Mouse (Mus musculus): ENCODE measurements around the gene Psmd8. TPM values are rescaled to one million over a fixed set of nuclear protein-coding genes. Genes with fewer than 3 reads are reported as not detected.

Psmd8 gene
- polyA plus RNA-seq, 1 experiment: 284 TPM

DNA sequence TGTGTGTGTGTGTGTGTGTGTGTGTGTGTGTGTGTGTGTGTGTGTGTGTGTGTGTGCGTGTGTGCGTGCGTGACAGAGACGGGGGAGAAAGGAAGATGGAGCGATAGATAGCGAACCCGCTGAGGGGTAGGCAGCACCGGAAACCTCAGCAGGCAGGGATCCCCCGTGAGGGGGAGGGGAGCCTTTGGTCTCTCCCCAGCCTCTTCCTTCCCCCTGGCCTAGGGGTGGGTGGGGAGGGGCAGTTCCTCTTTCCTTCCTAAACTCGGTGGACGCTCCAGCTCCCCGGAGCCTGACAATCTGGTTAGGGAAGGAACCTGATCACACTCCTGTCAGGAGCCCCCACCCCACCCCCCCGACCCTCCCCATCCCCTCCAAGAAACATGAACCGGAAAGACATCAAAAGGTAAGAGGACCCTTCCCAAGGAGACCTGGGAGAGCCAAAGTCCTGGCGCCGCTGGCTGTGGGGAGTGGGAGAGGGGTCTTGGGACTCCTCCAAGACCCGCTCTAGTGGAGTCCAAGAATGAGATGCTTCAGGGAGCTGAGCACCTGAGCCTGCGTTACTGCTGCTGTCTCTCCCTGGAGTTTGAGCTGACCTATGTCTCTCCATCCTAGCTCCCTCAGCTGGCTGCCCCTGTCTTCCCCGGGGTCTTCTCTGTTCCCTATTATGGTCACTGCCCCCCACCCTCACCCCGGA is 45.7 kb downstream of the Psmd8 start, which contains the start of gene Rasgrp4:
TSS of gene Rasgrp4 (plus strand) at position 159 of the 694 bp plus-strand sequence.
- WGBS: 3% methylated on average over 12 of the region's 20 CpGs

GRCm38 (mm10) chr7:29134230-29134629 is 46.3 kb downstream of the Psmd8 start:
- Histone ChIP-seq H3K36me3 (ENCODE audit: control insufficient read depth, insufficient read depth, low read length) (no peaks in the 10 kb centered on the region), H3K4me3 (ENCODE audit: control insufficient read depth, insufficient read depth, low read length) (peak overlapping the region; percentile 21; the same call in 1 of the 2 replicates), H3K4me1 (replicated peaks; ENCODE audit: control insufficient read depth, insufficient read depth, low read length) (peaks cover 23% of the 10 kb centered on the region), H3K27me3 (ENCODE audit: control insufficient read depth, insufficient read depth, low read length) (no peaks in the 10 kb centered on the region), H3K27ac (ENCODE audit: control insufficient read depth, insufficient read depth, low read length) (no peak overlapping the region)
- DNase-seq: no peak
- WGBS: 0% methylated on average over 4 of the region's 4 CpGs
- TF ChIP-seq POLR2A (IDR thresholded peaks at IDR 0.05; ENCODE audit: control insufficient read depth, extremely low read depth, insufficient read depth, low read length, poor library complexity) (no peak), CTCF (IDR thresholded peaks at IDR 0.05; ENCODE audit: borderline replicate concordance, control insufficient read depth, extremely low read depth, insufficient read depth, low read length, poor library complexity) (no peak)

More for the DNA sequence above, 45.7 kb downstream of the Psmd8 start, which contains the start of gene Rasgrp4:
- H3K27ac ChIP-seq (ENCODE audit: control insufficient read depth, insufficient read depth, low read length): peak within 1 kb of the TSS; percentile 16; the same call in 1 of the 2 replicates
- DNase-seq: peak; percentile 90
- H3K27me3 ChIP-seq (ENCODE audit: control insufficient read depth, insufficient read depth, low read length): no peaks in the 10 kb centered on the region
- peak within 1 kb of the TSS; percentile 36 for H3K4me3 ChIP-seq (ENCODE audit: control insufficient read depth, insufficient read depth, low read length)
- TF ChIP-seq POLR2A (IDR thresholded peaks at IDR 0.05; ENCODE audit: control insufficient read depth, extremely low read depth, insufficient read depth, low read length, poor library complexity) (no peak), CTCF (IDR thresholded peaks at IDR 0.05; ENCODE audit: borderline replicate concordance, control insufficient read depth, extremely low read depth, insufficient read depth, low read length, poor library complexity) (no peak)
- H3K4me1 ChIP-seq (replicated peaks; ENCODE audit: control insufficient read depth, insufficient read depth, low read length): peaks cover 23% of the 10 kb centered on the region
- H3K36me3 ChIP-seq (ENCODE audit: control insufficient read depth, insufficient read depth, low read length): no peaks in the 10 kb centered on the region

DNA sequence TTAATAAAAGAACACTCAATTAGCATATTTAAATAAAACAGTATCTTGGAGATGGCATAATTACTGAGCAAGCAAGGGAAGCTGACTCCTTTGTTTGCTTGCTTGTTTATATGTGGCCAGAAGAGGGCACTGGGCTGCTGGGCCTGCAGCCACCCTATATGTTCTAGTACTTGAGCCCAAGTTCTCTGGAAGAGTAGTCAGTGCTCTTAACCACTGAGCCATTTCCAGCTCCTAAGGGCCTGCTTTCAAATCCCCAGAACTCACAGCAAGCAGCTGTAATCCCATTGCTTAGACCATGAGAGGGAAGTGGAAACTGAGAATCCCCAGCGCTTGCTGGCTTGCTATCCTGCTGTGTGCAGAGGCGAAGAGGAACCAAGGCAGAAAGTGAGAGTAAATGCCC is 51.8 kb downstream of the Psmd8 start:
- H3K4me1 ChIP-seq (replicated peaks; ENCODE audit: control insufficient read depth, insufficient read depth, low read length): peaks cover 7% of the 10 kb centered on the region
- WGBS: 86% methylated on average over 2 of the region's 2 CpGs
- peak; percentile 55 for DNase-seq
- no peaks in the 10 kb centered on the region for H3K27me3 ChIP-seq (ENCODE audit: control insufficient read depth, insufficient read depth, low read length)
- no peak overlapping the region for H3K4me3 ChIP-seq (ENCODE audit: control insufficient read depth, insufficient read depth, low read length)
- no peaks in the 10 kb centered on the region for H3K36me3 ChIP-seq (ENCODE audit: control insufficient read depth, insufficient read depth, low read length)
- TF ChIP-seq POLR2A (IDR thresholded peaks at IDR 0.05; ENCODE audit: control insufficient read depth, extremely low read depth, insufficient read depth, low read length, poor library complexity): no peak
- no peak overlapping the region for H3K27ac ChIP-seq (ENCODE audit: control insufficient read depth, insufficient read depth, low read length)

DNA sequence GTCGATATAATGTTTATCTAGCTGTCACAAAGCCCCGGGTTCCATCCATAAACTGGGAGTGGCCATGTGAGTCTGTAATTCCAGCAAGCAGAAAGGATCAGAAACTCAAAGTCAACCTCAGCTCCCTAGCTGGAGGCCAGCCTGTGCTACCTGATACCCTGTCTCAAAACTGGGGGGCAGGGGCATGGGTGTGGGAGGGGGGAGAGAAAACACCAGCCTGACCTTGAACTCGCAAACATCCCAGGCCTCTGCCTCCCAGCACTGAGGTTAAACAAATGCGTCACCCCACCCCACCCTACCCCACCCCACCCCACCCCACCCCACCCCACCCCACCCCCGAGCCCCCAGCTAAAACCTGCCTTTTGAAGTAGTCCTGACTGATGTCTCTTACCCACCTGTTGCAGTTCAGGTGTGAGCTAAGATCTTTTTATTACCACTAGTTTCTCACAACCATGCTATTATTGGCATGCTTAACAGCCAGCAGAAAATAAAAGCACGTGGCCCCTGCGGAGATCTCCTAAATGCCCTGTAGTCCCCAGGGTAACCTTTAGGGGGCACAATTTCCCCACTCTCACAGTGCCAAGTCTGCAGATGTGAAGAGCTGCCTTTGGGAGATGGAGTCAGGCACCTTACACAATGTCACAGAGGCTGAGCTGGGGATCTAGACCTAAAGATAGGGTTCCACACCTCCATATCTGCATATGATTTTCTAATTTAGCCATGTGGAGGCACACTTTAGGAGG is 54.2 kb downstream of the Psmd8 start:
- Histone ChIP-seq H3K36me3 (ENCODE audit: control insufficient read depth, insufficient read depth, low read length) (no peaks in the 10 kb centered on the region), H3K4me3 (ENCODE audit: control insufficient read depth, insufficient read depth, low read length) (no peak overlapping the region), H3K27ac (ENCODE audit: control insufficient read depth, insufficient read depth, low read length) (no peak overlapping the region), H3K4me1 (replicated peaks; ENCODE audit: control insufficient read depth, insufficient read depth, low read length) (peaks cover 7% of the 10 kb centered on the region), H3K27me3 (ENCODE audit: control insufficient read depth, insufficient read depth, low read length) (no peaks in the 10 kb centered on the region)
- DNase-seq: peak; percentile 87
- 36% methylated on average over 7 of the region's 7 CpGs for WGBS
- TF ChIP-seq CTCF (IDR thresholded peaks at IDR 0.05; ENCODE audit: borderline replicate concordance, control insufficient read depth, extremely low read depth, insufficient read depth, low read length, poor library complexity) (peak; percentile 56; the same call in 1 of the 2 replicates), POLR2A (IDR thresholded peaks at IDR 0.05; ENCODE audit: control insufficient read depth, extremely low read depth, insufficient read depth, low read length, poor library complexity) (no peak)

GRCm38 (mm10) chr7:29124970-29125369 is 55.5 kb downstream of the Psmd8 start, which contains the start of gene Ryr1:
Ryr1 (minus strand) TSS chr7:29125179.
- Histone ChIP-seq H3K36me3 (ENCODE audit: control insufficient read depth, insufficient read depth, low read length) (no peaks in the 10 kb centered on the region), H3K27ac (ENCODE audit: control insufficient read depth, insufficient read depth, low read length) (no peak within 1 kb of the TSS), H3K4me3 (ENCODE audit: control insufficient read depth, insufficient read depth, low read length) (no peak within 1 kb of the TSS), H3K27me3 (ENCODE audit: control insufficient read depth, insufficient read depth, low read length) (no peaks in the 10 kb centered on the region), H3K4me1 (replicated peaks; ENCODE audit: control insufficient read depth, insufficient read depth, low read length) (peaks cover 7% of the 10 kb centered on the region)
- TF ChIP-seq POLR2A (IDR thresholded peaks at IDR 0.05; ENCODE audit: control insufficient read depth, extremely low read depth, insufficient read depth, low read length, poor library complexity): no peak
- 2% methylated on average over 16 of the region's 16 CpGs for WGBS
- peak; percentile 66 for DNase-seq

Other genes with a start within 250 kb of the Psmd8 start
- 243 and 268 TPM in 2 replicates for gene Actn4, start 218.4 kb downstream of the Psmd8 start, polyA plus RNA-seq (2012; rRNA removed)
- gene Eif3k, start 198.8 kb downstream of the Psmd8 start, polyA plus RNA-seq (2012; rRNA removed): 362 and 396 TPM in 2 replicates
- gene Map4k1, start 198.7 kb downstream of the Psmd8 start, polyA plus RNA-seq (2012; rRNA removed): 155 and 164 TPM in 2 replicates
- gene Ryr1, start 55.5 kb downstream of the Psmd8 start, polyA plus RNA-seq (2012; rRNA removed): 0.19 and 0.24 TPM in 2 replicates
- 44.9 and 54.5 TPM in 2 replicates for gene Rasgrp4, start 45.9 kb downstream of the Psmd8 start, polyA plus RNA-seq (2012; rRNA removed)
- 88.8 and 92.3 TPM in 2 replicates for gene Fam98c, start 24.5 kb downstream of the Psmd8 start, polyA plus RNA-seq (2012; rRNA removed)
- 0.53 and 0.66 TPM in 2 replicates for gene Ggn, start 10.5 kb downstream of the Psmd8 start, polyA plus RNA-seq (2012; rRNA removed)
- 2.2 and 2.7 TPM in 2 replicates for gene Spred3, start 10.3 kb downstream of the Psmd8 start, polyA plus RNA-seq (2012; rRNA removed)
- 1.7 and 2.5 TPM in 2 replicates for gene Catsperg1, start 33.3 kb upstream of the Psmd8 start, polyA plus RNA-seq (2012; rRNA removed)
- 34.7 and 37.5 TPM in 2 replicates for gene Kcnk6, start 51.8 kb upstream of the Psmd8 start, polyA plus RNA-seq (2012; rRNA removed)
- 143 and 146 TPM in 2 replicates for gene Yif1b, start 57.6 kb upstream of the Psmd8 start, polyA plus RNA-seq (2012; rRNA removed)
- gene 2200002D01Rik, start 67.8 kb upstream of the Psmd8 start, polyA plus RNA-seq (2012; rRNA removed): 3.6 and 3.7 TPM in 2 replicates
- 426 and 460 TPM in 2 replicates for gene Spint2, start 101.2 kb upstream of the Psmd8 start, polyA plus RNA-seq (2012; rRNA removed)
- gene Ppp1r14a, start 108.6 kb upstream of the Psmd8 start, polyA plus RNA-seq (2012; rRNA removed): 5.4 and 5.8 TPM in 2 replicates
- gene Dpf1, start 123.2 kb upstream of the Psmd8 start, polyA plus RNA-seq (2012; rRNA removed): 1.6 and 1.8 TPM in 2 replicates

Data from thymus, adult 2 months (tissue).